Mouse (Mus musculus) Patski (cell line): ENCODE data around the gene Tuba3a. TPM values are rescaled to one million over a fixed set of nuclear protein-coding genes. Genes with fewer than 3 reads are reported as not detected.

Source experiments
- ATAC-seq: fragments of 100-300 bp; one replicate; pipeline ENCODE4 v1.8.0; 2021
- CTCF ChIA-PET: fragments of 350-600 bp; sonication (Branson Sonifier 250); formaldehyde crosslinking; loops from one replicate; lab custom pipeline; 2022; ENCODE audit warnings: inconsistent platforms; lab: Charles Lee
- POLR2A ChIA-PET: fragments of 350-600 bp; sonication (Branson Sonifier 250); formaldehyde crosslinking; loops from one replicate; lab custom pipeline; 2022; ENCODE audit warnings: antibody characterized with exemption, inconsistent platforms; lab: Charles Lee
- DNase-seq: peaks from one replicate; pipeline ENCODE4 v3.0.0-alpha.2; 2011; ENCODE audit warnings: low read depth, low spot score
- H3K27me3 ChIP-seq: fragments of 371-371 bp; one replicate; pipeline ENCODE4 v1.5.1; 2021
- CTCF ChIP-seq: fragments of 100-300 bp; IDR thresholded peaks from one replicate; pipeline ENCODE4 v1.5.1; 2021
- in situ Hi-C: fragments of 300-500 bp; cut with MboI; formaldehyde crosslinking; loops from 3 replicates; pipeline ENCODE4 v1.11.1; 2018; ENCODE audit warnings: low pct_unique_long_range_greater_than_20kb, mixed read lengths
- polyA plus RNA-seq: library from polyadenylated mRNA; unstranded; gene quantifications from one replicate; pipeline ENCODE4 v1.2.3, GENCODE M21; 2021

The Tuba3a gene
- polyA plus RNA-seq, 1 experiment from 2014 or later = not detected

- H3K27me3 ChIP-seq = no peaks in the 10 kb centered on the region
- ChIA-PET CTCF (no interaction called here), POLR2A (no interaction called here)
- in situ Hi-C loops = no loop called here
- no peak for TF ChIP-seq CTCF
- no peak for DNase-seq
- ATAC-seq = no peak
Observed at GRCm38 (mm10) chr6:125319919-125320296, 34.1 kb upstream of the Tuba3a start.

GRCm38 (mm10) chr6:125318981-125319918 lies 33.4 kb upstream of the Tuba3a start:
- H3K27me3 ChIP-seq = no peaks in the 10 kb centered on the region
- in situ Hi-C loops = no loop called here
- no peak for TF ChIP-seq CTCF
- ATAC-seq (no peak), DNase-seq (no peak)
- ChIA-PET CTCF (interaction anchor here (1.5 kb wide), 1 partner anchor 10 kb away, joined by 4 read pairs; no protein-coding TSS in a partner anchor), POLR2A (no interaction called here)

GRCm38 (mm10) chr6:125317077-125317476 lies 31.2 kb upstream of the Tuba3a start:
- no peak for DNase-seq
- TF ChIP-seq CTCF = no peak
- ChIA-PET POLR2A (no interaction called here), CTCF (no interaction called here)
- in situ Hi-C loops = no loop called here
- no peaks in the 10 kb centered on the region for H3K27me3 ChIP-seq
- no peak for ATAC-seq

GRCm38 (mm10) chr6:125314746-125315145 lies 28.9 kb upstream of the Tuba3a start:
- POLR2A ChIA-PET = interaction anchor here (0.7 to 2.8 kb wide), 5 partner anchors 14 to 89 kb away, joined by 3 to 15 read pairs (median 3); partner anchors contain the start of gene Tnfrsf1a
- CTCF ChIA-PET = interaction anchor here (0.7 to 1.4 kb wide), 2 partner anchors 13 to 51 kb away, joined by 3 to 4 read pairs; no protein-coding TSS in a partner anchor
- no peak for ATAC-seq
- in situ Hi-C loops = no loop called here
- DNase-seq = no peak
- no peaks in the 10 kb centered on the region for H3K27me3 ChIP-seq
- TF ChIP-seq CTCF = no peak

GRCm38 (mm10) chr6:125314231-125314563 lies 28.4 kb upstream of the Tuba3a start:
- in situ Hi-C loops = no loop called here
- ChIA-PET CTCF (interaction anchor here (0.7 to 1.4 kb wide), 2 partner anchors 14 to 52 kb away, joined by 3 to 4 read pairs; no protein-coding TSS in a partner anchor), POLR2A (interaction anchor here (0.9 to 2.8 kb wide), 4 partner anchors 14 to 90 kb away, joined by 3 to 15 read pairs (median 3); partner anchors contain the start of gene Tnfrsf1a)
- ATAC-seq (peak; percentile 36), DNase-seq (no peak)
- TF ChIP-seq CTCF = no peak
- H3K27me3 ChIP-seq = no peaks in the 10 kb centered on the region

- ChIA-PET CTCF (interaction anchor here (0.7 to 2.0 kb wide), 3 partner anchors 14 to 52 kb away, joined by 3 to 5 read pairs (median 4); no protein-coding TSS in a partner anchor), POLR2A (interaction anchor here (0.9 to 2.8 kb wide), 4 partner anchors 15 to 90 kb away, joined by 3 to 15 read pairs (median 3); partner anchors contain the start of gene Tnfrsf1a)
- ATAC-seq (peak; percentile 85), DNase-seq (no peak)
- no peak for TF ChIP-seq CTCF
- in situ Hi-C loops = no loop called here
- H3K27me3 ChIP-seq = no peaks in the 10 kb centered on the region
Observed at GRCm38 (mm10) chr6:125313546-125314230, 27.8 kb upstream of the Tuba3a start, which contains the start of gene Ltbr. Gene Ltbr (minus strand): TSS chr6:125313885.

GRCm38 (mm10) chr6:125312581-125313355 lies 26.9 kb upstream of the Tuba3a start:
- in situ Hi-C loops = no loop called here

GRCm38 (mm10) chr6:125312171-125312570 lies 26.3 kb upstream of the Tuba3a start:
- DNase-seq = no peak
- CTCF ChIA-PET = interaction anchor here (2.0 kb wide), 1 partner anchor 37 kb away, joined by 5 read pairs; no protein-coding TSS in a partner anchor
- H3K27me3 ChIP-seq = no peaks in the 10 kb centered on the region
- POLR2A ChIA-PET = interaction anchor here (2.8 kb wide), 1 partner anchor 38 kb away, joined by 15 read pairs; the partner anchor contains the start of gene Tnfrsf1a
- TF ChIP-seq CTCF = no peak
- in situ Hi-C loops = no loop called here
- no peak for ATAC-seq

More at GRCm38 (mm10) chr6:125312581-125313355, 26.9 kb upstream of the Tuba3a start:
- ATAC-seq = no peak
- no peak for TF ChIP-seq CTCF
- DNase-seq = no peak
- no peaks in the 10 kb centered on the region for H3K27me3 ChIP-seq
- CTCF ChIA-PET = interaction anchor here (2.0 kb wide), 1 partner anchor 37 kb away, joined by 5 read pairs; no protein-coding TSS in a partner anchor
- POLR2A ChIA-PET = interaction anchor here (2.8 kb wide), 1 partner anchor 37 kb away, joined by 15 read pairs; the partner anchor contains the start of gene Tnfrsf1a

GRCm38 (mm10) chr6:125309406-125309805 lies 23.6 kb upstream of the Tuba3a start:
- CTCF ChIA-PET = interaction anchor here (2.4 kb wide), 1 partner anchor 13 kb away, joined by 7 read pairs; no protein-coding TSS in a partner anchor

More at GRCm38 (mm10) chr6:125309406-125309805, 23.6 kb upstream of the Tuba3a start:
- H3K27me3 ChIP-seq = no peaks in the 10 kb centered on the region
- in situ Hi-C loops = no loop called here
- DNase-seq (no peak), ATAC-seq (no peak)
- no peak for TF ChIP-seq CTCF
- POLR2A ChIA-PET = interaction anchor here (1.4 kb wide), 1 partner anchor 54 kb away, joined by 4 read pairs; no protein-coding TSS in a partner anchor
